Mouse (Mus musculus): Measurements from ENCODE around the gene Sgk1. TPM values are rescaled to one million over a fixed set of nuclear protein-coding genes. Genes with fewer than 3 reads are reported as not detected.

The Sgk1 gene
- total RNA-seq, 2 experiments from 2014 or later: 88.8 to 199 TPM

DNA sequence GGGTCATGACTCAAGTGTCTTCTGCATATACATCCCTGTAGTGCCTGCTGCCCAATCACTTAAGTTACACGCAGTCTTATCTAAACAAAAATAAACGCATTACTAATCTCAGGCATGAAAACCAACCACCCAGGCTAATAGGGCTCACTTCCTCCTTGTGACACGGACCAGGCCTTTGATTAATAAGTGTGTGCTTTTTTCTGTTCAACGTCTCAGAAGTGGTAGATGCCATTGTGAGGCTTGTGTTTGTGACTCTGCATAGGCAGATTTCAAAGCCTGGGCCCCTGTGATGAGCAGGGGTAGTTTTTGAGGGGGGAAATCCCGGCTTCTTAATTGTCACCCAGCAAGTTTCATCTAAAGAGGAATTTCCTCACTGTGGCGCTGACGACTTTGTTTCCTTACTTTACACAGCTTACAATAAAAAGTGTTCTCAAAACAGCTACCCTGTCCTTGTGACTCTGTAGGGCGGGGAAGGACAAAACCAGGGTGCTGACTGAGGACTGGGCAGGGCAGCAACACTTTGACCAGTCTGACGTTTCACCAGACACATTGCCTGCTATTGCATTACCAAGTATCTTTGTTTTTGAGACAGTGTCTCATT is 64.9 kb downstream of the Sgk1 start:
- no peak for DNase-seq (ENCODE audit: low spot score in 2 of 2)

DNA sequence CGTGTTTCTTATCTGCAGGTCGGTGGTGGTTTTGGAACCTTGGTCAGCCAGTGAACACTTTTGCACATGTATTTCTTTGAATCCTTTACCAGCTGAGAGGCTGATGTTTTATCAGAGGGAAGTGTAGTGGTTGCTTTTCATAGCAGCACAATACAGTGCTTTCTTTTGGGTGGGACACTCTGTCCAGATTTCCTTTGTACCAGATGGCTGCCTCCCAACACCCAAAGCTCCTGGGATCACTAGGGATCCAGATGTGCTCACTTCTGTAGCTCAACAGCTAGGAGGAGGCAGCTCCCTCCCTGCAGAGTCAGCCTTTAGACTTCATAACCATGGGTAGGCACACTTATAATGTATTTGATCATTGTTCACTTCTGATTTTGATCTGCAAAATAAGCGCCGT is 70.5 kb downstream of the Sgk1 start:
- DNase-seq (ENCODE audit: low spot score in 2 of 2): no peak

DNA sequence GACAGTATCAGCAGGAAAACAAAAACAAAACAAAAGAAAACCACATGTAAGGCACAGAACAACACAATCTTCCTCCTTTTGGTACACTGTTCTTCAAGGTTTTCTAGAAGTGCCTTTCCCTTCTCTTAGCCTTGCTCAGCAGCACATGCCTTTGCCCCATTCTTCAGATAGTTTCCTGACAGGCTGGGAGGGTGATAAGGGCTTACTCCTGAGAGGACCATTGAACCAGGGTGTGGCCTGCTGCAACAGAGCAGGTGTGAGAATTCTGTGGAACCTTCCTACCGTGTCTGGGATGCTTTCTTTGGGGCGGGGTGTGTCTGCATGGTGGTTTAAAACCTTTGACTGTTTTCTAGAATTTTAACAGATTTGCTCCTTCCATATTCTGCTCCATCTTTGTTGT is 79.1 kb downstream of the Sgk1 start:
- no peak for DNase-seq (ENCODE audit: low spot score in 2 of 2)

DNA sequence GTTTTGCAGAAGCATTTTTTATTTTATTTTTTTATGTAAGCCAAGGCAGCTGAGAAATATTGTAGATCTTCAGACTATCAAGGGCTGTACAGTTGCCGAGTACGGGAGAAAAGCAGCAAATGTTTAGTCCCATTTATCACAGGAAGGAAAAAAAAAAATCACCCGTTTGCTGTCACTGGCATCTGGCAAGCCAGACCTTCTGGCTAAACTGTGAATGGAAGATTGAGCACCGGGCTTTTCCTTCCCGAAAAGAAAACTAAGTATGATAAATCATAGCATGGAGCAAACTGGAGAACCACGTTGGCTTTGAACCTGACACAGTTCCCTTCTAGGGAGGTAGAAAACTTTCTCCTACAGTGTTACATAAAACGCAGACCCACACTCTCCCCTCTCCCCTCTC is 81.0 kb downstream of the Sgk1 start:
- peak in 1 of 2 experiments; percentile 46 for DNase-seq (ENCODE audit: low spot score in 2 of 2)

DNA sequence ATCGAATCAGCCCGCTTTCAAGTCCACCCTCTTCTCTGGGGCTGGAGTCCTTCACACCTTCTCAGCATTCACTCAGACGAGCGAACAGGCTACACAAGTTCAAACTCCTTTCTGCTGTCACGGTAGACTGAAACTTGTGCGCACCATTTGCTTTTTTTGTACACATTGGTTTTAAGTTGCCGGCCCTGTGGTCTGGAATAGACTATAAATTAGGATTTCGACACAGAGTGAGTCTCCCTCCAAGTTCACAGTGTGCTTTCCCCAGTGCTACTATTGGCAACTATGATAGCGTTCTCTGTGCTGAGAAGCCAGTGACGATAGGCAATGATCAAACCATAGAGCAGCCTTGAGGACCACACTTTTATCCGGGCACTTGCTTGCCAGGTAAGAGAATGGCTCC is 91.7 kb downstream of the Sgk1 start:
- DNase-seq (ENCODE audit: low spot score in 2 of 2): no peak

DNA sequence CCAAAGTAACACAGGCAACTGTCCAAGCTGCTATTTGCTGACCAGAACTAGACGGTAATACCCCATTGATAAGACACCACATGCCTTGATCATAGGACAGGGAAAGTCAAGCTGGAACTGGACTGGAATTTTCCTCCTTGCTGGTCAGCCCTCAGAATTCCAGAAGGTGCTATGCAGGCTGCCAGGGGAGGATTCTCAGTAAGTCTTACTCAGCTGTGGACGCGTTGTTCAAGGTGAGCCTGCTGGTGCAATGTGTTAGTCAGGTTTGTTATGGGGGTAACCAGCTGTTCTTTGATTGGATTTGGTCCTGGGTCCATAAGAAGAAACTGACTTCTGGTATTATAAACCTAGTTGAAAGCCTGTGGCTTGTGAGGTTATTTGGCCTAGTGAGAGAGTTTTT is 92.8 kb downstream of the Sgk1 start:
- no peak for DNase-seq (ENCODE audit: low spot score in 2 of 2)

DNA sequence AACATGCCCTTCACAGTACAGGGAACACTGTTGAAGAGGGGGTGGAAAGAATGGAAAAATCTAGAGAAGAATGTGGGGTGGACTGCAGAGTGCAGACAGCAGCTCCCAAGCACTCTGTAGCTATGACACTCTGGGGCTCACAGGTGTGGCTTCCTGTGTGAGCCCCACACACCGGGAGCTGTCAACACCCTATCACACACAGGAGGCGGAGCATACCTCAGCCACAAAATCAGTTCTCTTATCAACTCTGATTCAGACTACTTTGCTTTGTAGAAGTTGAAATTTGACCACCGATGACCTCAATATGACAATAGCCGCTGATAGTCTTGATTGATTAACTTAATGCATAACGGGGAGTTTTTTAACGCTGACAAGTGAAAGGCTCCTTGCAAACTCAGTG is 93.4 kb downstream of the Sgk1 start:
- DNase-seq (ENCODE audit: low spot score in 2 of 2): no peak

DNA sequence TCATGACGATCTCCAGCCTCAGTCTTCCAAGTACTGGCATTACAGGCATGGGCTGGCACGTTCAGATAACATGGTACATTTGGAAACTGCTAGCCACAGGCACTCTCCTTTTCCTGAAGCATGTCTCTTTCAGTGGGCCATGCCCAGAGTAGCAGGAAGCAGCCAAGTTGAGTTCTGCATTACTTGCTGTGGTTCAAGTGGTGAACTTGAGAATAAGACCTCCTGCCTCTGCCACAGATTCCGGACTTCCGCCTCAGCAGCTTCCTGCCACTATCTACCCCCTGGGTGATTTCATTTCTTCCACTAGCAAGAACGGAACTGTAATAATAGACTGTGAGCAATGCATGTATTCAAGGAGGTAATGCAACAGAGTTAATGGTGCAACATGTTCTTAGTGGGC is 94.3 kb downstream of the Sgk1 start:
- DNase-seq (ENCODE audit: low spot score in 2 of 2): no peak

DNA sequence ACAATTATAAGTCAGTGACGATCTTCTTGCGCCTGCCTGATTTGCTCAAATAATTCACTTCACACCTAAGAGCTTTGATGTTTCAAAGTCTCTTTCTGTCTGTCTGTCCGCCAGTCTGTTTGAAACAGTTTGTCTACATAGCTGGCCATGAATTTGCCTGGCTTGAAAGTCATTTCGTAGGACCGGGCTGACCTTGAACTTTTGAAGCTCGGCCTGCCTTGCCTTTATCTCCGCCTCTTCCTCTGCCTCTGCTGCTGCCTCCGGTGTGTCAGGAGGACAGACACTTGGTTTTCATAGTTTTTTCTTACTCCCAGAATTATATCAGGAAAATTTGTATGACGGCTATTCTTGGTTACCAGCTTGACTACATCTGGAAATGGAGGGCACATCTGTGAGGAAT is 96.4 kb downstream of the Sgk1 start:
- DNase-seq (ENCODE audit: low spot score in 2 of 2): no peak

DNA sequence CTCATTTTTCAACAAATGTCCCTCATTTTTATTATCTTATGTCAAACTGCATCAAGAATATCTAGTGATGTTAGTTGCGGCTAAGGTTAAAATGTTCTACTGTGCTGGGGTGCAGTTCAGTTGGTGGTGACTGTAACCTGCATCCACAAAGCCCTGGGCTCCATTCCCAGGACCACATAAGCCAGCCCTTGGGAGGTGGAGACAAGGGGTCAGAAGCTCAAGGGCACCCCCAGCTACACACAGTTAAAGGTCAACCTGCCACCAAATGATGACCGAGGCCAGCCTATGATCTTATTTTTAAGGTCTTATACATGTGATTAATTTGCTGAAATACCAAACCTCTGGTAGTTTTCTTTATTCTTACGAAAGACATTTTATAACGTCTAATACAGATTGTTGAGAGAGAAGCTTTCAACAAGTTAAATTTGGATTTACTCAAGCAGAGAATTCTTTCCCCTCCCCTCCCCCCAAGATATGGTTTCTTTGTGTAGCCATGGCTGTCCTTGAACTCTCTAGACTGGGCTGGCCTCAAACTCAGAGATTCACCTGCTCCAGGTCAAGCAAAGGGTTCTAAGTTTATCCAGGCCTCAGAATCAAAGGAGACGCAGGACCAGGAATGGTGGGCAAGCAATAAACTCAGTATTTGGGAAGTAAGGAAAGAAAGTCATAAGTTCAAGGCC is 97.4 kb downstream of the Sgk1 start:
- no peak for DNase-seq (ENCODE audit: low spot score in 2 of 2)

DNA sequence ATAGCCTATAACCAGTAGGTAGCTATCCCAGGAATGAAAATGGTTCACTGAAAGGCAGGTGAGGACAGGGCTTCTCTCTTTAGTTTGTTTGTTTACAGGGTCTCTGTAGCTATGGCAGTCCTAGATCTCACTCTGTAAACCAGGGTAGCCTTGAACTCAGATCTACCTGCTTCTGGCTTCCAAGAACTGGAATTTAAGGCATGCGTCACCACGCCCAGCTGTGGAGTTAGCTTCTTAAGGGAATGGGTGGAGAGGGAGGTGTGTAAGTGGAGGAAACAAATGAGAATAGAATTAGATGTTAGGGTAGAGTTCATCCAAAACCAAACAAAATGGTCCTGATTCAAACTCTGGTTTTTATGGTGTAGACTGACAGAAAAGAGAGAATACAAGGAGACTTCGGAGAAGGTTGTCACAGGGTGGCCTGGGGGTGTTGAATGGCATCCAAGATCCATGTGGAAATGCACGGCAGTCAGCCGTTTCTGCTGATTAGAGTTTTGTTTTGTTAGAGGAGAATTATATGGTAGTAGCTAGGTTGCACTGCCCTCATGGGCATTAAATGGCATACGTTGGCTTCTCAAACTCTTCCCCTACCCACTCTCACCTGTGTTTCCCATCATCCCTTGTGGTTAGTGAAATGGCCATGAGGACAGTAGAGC is 98.9 kb downstream of the Sgk1 start:
- DNase-seq (ENCODE audit: low spot score in 2 of 2): no peak

DNA sequence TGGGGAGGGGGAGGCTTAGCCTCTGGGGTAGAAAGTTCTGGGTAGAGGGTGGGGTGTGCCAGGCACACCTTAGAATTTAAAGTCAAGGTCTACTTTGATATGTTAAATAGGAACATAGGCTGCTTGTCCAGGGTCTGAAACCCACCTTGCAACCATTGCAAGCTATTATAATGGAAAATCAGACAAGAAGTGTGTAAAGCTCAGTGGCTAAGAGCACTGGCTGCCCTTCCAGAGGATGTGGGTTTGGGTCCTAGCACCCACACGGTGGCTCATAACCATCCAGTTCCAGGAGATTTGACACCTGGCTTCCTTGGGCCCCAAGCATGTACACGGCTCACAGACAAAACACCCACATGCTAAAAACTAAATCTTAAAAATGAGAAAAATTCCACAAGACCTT is 100.3 kb downstream of the Sgk1 start:
- no peak for DNase-seq (ENCODE audit: low spot score in 2 of 2)

DNA sequence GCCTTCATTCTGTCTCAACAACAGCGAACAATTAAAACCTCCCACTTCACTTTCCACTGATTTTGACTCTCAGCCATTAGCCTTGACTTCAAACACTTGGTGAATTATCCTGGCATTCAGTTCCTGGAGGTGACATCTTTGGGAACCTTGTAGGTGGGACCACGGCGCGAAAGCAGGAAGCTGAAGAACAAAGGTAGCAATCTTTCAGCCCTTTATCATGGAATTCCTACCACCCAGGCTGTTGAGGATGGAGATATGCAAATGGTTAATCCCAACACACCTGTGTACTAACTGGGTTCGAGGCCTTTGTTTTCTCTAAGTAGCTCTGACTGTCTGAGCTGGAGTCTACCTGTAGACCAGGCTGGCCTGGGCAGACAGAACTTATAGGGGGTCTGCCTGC is 106.5 kb downstream of the Sgk1 start:
- no peak for DNase-seq (ENCODE audit: low spot score in 2 of 2)

DNA sequence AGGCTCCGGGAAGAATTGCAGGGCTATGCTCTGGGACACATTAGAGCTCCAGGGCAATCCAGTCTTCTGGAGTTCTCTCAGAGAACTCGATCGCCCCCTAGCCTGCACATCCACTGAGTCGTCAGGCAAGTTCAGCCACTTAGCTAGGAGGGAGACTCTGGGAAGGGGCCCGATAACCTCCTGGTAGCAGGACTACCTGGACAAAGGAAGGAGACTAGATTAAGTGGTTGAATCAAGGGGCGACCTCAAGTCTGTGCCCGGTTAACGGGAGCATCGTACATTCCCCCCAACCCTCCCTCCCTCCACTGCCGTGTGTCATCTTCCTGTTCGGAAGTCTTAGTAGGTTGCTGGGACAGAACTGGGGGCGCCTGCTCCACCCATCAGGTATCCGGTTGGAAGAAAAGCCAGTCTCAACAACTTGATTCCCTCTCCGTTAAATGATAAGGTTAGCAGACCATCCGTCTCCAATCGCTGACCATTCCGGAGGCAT is 109.4 kb downstream of the Sgk1 start:
- DNase-seq (ENCODE audit: low spot score in 2 of 2): peak; percentile 67 to 93

DNA sequence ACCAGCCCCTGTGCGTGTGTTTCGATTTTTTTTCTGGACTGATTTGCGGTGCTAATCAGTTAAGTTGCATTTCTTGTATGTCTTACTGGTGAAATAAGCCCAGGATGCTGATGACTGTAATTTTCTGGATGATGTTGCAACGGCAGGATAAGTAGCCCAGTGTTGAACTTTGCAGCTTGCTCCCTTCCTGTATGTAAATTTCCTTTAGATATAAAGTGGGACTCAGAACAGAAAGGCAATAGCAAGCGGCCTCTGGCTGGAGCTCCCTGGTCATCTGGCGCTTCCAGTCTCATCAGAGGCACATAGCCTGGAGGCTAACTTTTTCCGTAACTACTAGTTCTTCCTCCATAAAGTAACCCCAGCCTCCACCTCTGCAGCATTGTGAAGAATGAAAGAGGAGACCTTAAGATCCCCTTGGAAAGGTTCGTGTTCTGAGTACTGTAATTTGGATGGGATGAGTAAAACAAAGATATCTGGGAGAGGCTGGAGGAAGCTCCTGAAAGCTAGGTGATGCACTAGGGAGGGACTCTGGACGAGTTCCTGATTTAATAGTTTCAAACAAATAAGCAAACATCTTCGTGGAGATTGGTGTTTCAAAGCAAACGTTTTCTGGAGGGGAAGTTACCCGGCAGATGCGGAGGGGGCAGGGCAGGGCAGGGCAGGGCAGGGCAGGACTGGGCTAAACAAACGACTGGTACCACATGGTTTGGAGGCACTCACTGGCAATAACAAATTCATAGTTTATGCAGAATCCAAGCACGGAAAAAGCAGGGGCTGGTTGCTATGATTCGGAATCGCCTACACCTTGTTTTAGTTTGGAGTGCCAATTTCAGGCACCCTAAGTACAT is 110.2 kb downstream of the Sgk1 start:
- DNase-seq (ENCODE audit: low spot score in 2 of 2): peak in 1 of 2 experiments; percentile 78

DNA sequence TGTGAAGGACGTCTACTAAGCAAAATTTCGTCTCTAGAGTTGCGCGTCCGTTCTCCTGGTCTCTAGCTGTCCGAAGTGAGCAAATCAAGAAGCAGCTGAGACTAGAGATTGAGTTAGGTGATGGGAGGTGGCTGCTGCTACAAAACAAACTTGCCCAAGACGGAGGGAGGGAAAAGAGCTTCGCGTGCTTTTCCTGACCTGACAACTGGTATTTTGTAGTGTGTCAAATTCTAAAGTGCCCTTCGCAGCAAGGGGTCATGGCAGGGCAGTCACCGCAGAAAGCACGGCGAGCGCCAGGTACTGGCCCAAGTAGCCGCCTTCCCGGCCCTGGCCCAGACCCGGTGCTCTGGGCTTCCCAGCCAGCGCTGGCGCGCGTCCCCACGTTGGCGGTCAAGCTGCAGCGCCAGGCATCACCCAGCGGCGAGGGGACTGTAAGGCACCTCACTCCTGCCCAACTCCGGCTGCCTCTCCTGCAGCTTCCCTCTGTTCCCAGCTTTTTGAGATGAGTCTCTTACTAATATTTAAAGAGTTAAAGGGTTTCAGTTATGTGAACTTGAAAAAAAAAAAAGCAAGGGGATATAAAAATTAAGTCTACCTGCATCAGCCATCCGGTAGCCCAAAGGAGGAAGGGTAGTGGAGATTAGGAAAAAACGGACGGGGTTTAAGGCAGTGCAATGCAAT is 111.0 kb downstream of the Sgk1 start:
- peak; percentile 65 to 76 for DNase-seq (ENCODE audit: low spot score in 2 of 2)

DNA sequence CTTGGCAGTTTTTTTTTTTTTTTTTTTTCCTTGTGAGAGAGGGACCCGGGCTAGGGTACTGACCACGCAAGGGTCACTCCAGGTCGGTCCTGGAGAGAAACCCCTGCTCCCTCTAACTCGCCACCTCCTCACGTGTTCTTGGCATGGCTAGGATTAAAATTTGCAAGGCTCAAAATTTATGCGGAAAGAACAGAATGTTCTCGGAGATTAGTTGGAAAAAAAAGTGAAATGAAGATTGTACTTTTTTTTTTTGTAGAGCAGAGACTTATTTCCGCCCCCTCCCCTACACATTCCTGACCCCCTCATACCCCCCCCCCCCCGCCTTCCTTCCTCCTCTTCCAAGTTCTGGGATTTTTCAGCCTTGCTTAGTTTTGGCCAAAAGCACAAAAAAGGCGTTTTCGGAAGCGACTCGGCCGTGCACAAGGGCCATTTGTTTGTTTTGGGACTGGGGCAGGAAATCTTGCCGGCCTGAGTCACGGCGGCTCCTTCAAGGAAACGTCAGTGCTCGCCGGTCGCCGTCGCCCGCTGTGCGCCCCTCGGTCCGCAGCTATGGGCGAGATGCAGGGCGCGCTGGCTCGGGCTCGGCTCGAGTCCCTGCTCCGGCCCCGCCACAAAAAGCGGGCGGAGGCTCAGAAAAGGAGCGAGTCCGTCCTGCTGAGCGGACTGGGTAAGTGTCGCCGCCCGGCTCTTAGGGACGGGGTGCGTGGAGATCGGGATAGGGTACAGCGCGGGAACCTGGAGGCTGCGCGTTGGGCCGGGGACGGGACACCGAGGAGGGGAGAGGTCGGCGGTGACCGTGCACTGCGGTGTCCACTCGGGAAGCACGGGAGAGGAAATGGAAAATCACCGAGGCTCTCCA is 111.8 kb downstream of the Sgk1 start:
- DNase-seq (ENCODE audit: low spot score in 2 of 2): peak; percentile 10 to 36

DNA sequence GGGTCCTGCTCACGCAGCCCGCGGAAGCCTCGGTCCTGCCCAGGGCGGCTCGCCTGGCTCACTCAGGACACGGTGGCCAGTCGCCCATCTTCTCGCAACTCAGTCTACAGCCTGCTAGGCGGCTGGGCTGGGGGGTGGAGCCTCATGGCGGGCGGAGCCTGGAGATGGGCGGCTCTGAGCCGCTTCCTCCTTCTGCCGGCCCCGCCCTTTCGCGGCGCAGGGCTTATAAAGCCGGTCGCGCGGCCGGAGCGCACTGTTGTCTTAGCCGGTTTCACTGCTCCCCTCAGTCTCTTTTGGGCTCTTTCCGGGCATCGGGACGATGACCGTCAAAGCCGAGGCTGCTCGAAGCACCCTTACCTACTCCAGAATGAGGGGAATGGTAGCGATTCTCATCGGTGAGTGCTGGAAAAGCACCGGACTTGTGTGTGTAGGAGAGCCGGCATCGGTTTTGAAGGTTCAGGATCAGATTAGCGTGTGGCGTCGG is 112.5 kb downstream of the Sgk1 start:
- DNase-seq (ENCODE audit: low spot score in 2 of 2): peak; percentile 94 to 97

DNA sequence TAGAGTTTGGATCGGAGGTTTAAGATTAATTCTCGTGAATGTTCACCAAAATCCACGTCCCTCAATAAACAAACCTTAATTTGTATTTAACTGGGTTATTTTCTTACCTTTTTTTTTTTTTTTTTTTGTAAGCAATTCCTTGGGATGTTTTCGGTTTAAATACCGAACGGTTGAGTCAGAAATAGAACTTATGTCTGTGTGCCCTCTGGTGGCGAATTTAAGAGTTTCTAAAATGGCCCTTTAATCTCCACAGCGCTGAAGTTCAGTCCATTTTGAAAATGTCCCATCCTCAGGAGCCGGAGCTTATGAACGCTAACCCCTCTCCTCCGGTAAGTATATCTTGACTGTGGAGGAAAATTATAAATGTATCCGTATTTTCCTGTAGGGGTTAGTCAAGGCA is 113.2 kb downstream of the Sgk1 start:
- peak in 1 of 2 experiments; percentile 80 for DNase-seq (ENCODE audit: low spot score in 2 of 2)
